In genomic region chr11:33148338-33149087, GRCm38 (mm10) we compare ENCODE assay signal across 8 mouse cellular contexts. TPM values are rescaled to one million over a fixed set of nuclear protein-coding genes. Genes with fewer than 3 reads are reported as not detected.
DNase-seq lines count a peak whose midpoint lies in the region; ATAC-seq and TF ChIP-seq lines count a peak whose summit lies in the region.

No protein-coding gene starts in this region.

- H3K27ac ChIP-seq in embryonic facial prominence, embryonic 11.5 days (replicated peaks; ENCODE audit: low read depth, low read length): no peak overlapping the region
- H3K27ac ChIP-seq in heart, adult 2 months: no peak overlapping the region
- peak overlapping the region; percentile 79; the same call in 1 of the 2 replicates for H3K27ac ChIP-seq in limb, embryonic 12.5 days
- H3K27ac ChIP-seq in midbrain, embryonic 14.5 days (replicated peaks; ENCODE audit: low read depth, low read length): peak overlapping the region; percentile 77; the same call in 1 of the 2 replicates

- no peaks in the 10 kb centered on the region for H3K9me3 ChIP-seq in embryonic facial prominence, embryonic 11.5 days (replicated peaks; ENCODE audit: control insufficient read depth, low read length)
- no peaks in the 10 kb centered on the region for H3K9me3 ChIP-seq in limb, embryonic 12.5 days
- H3K9me3 ChIP-seq in midbrain, embryonic 14.5 days (ENCODE audit: control insufficient read depth, low read length): no peaks in the 10 kb centered on the region

- peak overlapping the region; percentile 98 for H3K4me2 ChIP-seq in embryonic facial prominence, embryonic 11.5 days (ENCODE audit: low read depth, low read length)
- peak overlapping the region; percentile 92 for H3K4me2 ChIP-seq in limb, embryonic 12.5 days
- peak overlapping the region; percentile 82 for H3K4me2 ChIP-seq in midbrain, embryonic 14.5 days (ENCODE audit: low read length)

- peak; percentile 74 to 75 for DNase-seq in B cell, adult 2 months
- DNase-seq in adrenal gland, postnatal 25 days: peak; percentile 72
- peak; percentile 95 for DNase-seq in embryonic facial prominence, embryonic 11.5 days (ENCODE audit: low spot score)
- peak; percentile 80 to 83 for DNase-seq in heart, adult 2 months
- peak; percentile 85 for DNase-seq in kidney, adult 18-20 months
- DNase-seq in midbrain, embryonic 14.5 days: peak; percentile 94
- DNase-seq in spleen, postnatal 36 days (ENCODE audit: low spot score in 2 of 2): peak; percentile 43 to 54

- no peaks in the 10 kb centered on the region for H3K79me2 ChIP-seq in heart, adult 2 months (replicated peaks; ENCODE audit: control insufficient read depth, insufficient read depth, low read length)

- peak overlapping the region; percentile 54 for H3K4me3 ChIP-seq in embryonic facial prominence, embryonic 11.5 days (ENCODE audit: low read depth, low read length)
- H3K4me3 ChIP-seq in heart, adult 2 months: peak overlapping the region; percentile 50
- H3K4me3 ChIP-seq in limb, embryonic 12.5 days (replicated peaks): peak overlapping the region; percentile 67
- H3K4me3 ChIP-seq in midbrain, embryonic 14.5 days (replicated peaks; ENCODE audit: low read depth, low read length): peak overlapping the region; percentile 52

- peak; percentile 50 for ATAC-seq in embryonic facial prominence, embryonic 11.5 days (replicated peaks; ENCODE audit: insufficient number of reproducible peaks, low FRiP score, low TSS enrichment, low read depth)
- ATAC-seq in limb, embryonic 12.5 days (ENCODE audit: insufficient number of reproducible peaks, insufficient read depth, low FRiP score, low TSS enrichment, low read depth): peak; percentile 65
- ATAC-seq in midbrain, embryonic 14.5 days (ENCODE audit: low FRiP score, low TSS enrichment): peak; percentile 70

- peak; percentile 91; the same call in 1 of the 2 replicates for TF ChIP-seq EP300 in heart, adult 2 months (IDR thresholded peaks at IDR 0.05; ENCODE audit: insufficient read depth, low read depth, low read length)

- peaks cover 16% of the 10 kb centered on the region; the same call in 1 of the 2 replicates for H3K4me1 ChIP-seq in embryonic facial prominence, embryonic 11.5 days (ENCODE audit: control insufficient read depth, insufficient read depth, low read length)
- H3K4me1 ChIP-seq in heart, adult 2 months (ENCODE audit: control insufficient read depth, insufficient read depth, low read length): no peaks in the 10 kb centered on the region; the same call in 1 of the 2 replicates
- peaks cover 45% of the 10 kb centered on the region for H3K4me1 ChIP-seq in limb, embryonic 12.5 days (replicated peaks)
- peaks cover 30% of the 10 kb centered on the region for H3K4me1 ChIP-seq in midbrain, embryonic 14.5 days (ENCODE audit: control insufficient read depth, insufficient read depth, low read length)

- H3K9ac ChIP-seq in embryonic facial prominence, embryonic 11.5 days (replicated peaks; ENCODE audit: low read length): no peak overlapping the region; the same call in 1 of the 2 replicates
- no peak overlapping the region for H3K9ac ChIP-seq in heart, adult 2 months (ENCODE audit: low read depth, low read length)
- H3K9ac ChIP-seq in limb, embryonic 12.5 days (replicated peaks): no peak overlapping the region
- peak overlapping the region; percentile 70; the same call in 1 of the 2 replicates for H3K9ac ChIP-seq in midbrain, embryonic 14.5 days (replicated peaks; ENCODE audit: low read length)

- no peak for TF ChIP-seq POLR2A in heart, adult 2 months (IDR thresholded peaks at IDR 0.05; ENCODE audit: insufficient read depth, low read depth, low read length)

- peaks cover 12% of the 10 kb centered on the region for H3K27me3 ChIP-seq in embryonic facial prominence, embryonic 11.5 days (ENCODE audit: control insufficient read depth, insufficient read depth, low read length)
- H3K27me3 ChIP-seq in heart, adult 2 months (ENCODE audit: control insufficient read depth, insufficient read depth, low read length): 0 out of 2 replicates have a peak, but pooled peaks cover 1% of the 10 kb centered on the region
- H3K27me3 ChIP-seq in limb, embryonic 12.5 days: peaks cover 42% of the 10 kb centered on the region
- peaks cover 10% of the 10 kb centered on the region; the same call in 1 of the 2 replicates for H3K27me3 ChIP-seq in midbrain, embryonic 14.5 days (ENCODE audit: control insufficient read depth, insufficient read depth, low read length)

- no peaks in the 10 kb centered on the region; the same call in 1 of the 2 replicates for H3K36me3 ChIP-seq in embryonic facial prominence, embryonic 11.5 days (replicated peaks; ENCODE audit: control insufficient read depth, insufficient read depth, low read depth, low read length)
- peaks cover 2% of the 10 kb centered on the region; the same call in 1 of the 2 replicates for H3K36me3 ChIP-seq in heart, adult 2 months (ENCODE audit: control insufficient read depth, insufficient read depth, low read length)
- H3K36me3 ChIP-seq in limb, embryonic 12.5 days: peaks cover 40% of the 10 kb centered on the region
- peaks cover 34% of the 10 kb centered on the region for H3K36me3 ChIP-seq in midbrain, embryonic 14.5 days (ENCODE audit: control insufficient read depth, insufficient read depth, low read length)

- TF ChIP-seq CTCF in heart, adult 2 months (IDR thresholded peaks at IDR 0.05): peak; percentile 85

- intact Hi-C loops in heart, adult 2 months (cut with DNase I): loop anchor here (1.0 to 10.0 kb wide), 6 partner anchors 119 to 694 kb away; partner anchors contain the start of gene Ubtd2

- 5% methylated on average over 23 of the region's 23 CpGs for WGBS in embryonic facial prominence, embryonic 11.5 days
- 9% methylated on average over 23 of the region's 23 CpGs for whole genome bisulfite sequencing in heart, adult 2 months
- WGBS in limb, embryonic 12.5 days: 5% methylated on average over 23 of the region's 23 CpGs
- 6% methylated on average over 23 of the region's 23 CpGs for WGBS in midbrain, embryonic 14.5 days

RNA-seq across cellular contexts. Expression of gene Fgf18, which starts 1.3 kb away (rescaled TPM):
- 0.79 and 1.6 TPM in 2 replicates for total RNA-seq in adrenal gland, postnatal 25 days (2021)
- 4.0 and 5.1 TPM in 2 replicates for polyA plus RNA-seq in embryonic facial prominence, embryonic 11.5 days (2014; fragmentation: Nextera tagmentation; extraction: Ambion mirVana)
- 1 to 10 TPM; 3.3 to 4.1 TPM for total RNA-seq in heart, adult 2 months (2021)
- 3.0 and 3.7 TPM in 2 replicates for polyA plus RNA-seq in heart, adult 2 months (2012; rRNA removed)
- polyA plus RNA-seq in limb, embryonic 12.5 days (2016; fragmentation: Nextera tagmentation; extraction: Ambion mirVana): 18.2 and 19.0 TPM in 2 replicates
- polyA plus RNA-seq in midbrain, embryonic 14.5 days (2014; fragmentation: Nextera tagmentation; extraction: Ambion mirVana): 4.7 and 5.5 TPM in 2 replicates

RNA-seq across cellular contexts. Expression of gene Npm1, which starts 14.5 kb away (rescaled TPM):
- total RNA-seq in adrenal gland, postnatal 25 days (2021): 285 and 327 TPM in 2 replicates
- 1,326 and 1,437 TPM in 2 replicates for polyA plus RNA-seq in embryonic facial prominence, embryonic 11.5 days (2014; fragmentation: Nextera tagmentation; extraction: Ambion mirVana)
- 100 to 1,000 TPM; 136 to 161 TPM for total RNA-seq in heart, adult 2 months (2021)
- polyA plus RNA-seq in heart, adult 2 months (2012; rRNA removed): 57.6 and 101 TPM in 2 replicates
- polyA plus RNA-seq in limb, embryonic 12.5 days (2016; fragmentation: Nextera tagmentation; extraction: Ambion mirVana): 1,112 and 1,195 TPM in 2 replicates
- 485 and 506 TPM in 2 replicates for polyA plus RNA-seq in midbrain, embryonic 14.5 days (2014; fragmentation: Nextera tagmentation; extraction: Ambion mirVana)

RNA-seq across cellular contexts. Expression of gene Tlx3, which starts 54.9 kb away (rescaled TPM):
- total RNA-seq in adrenal gland, postnatal 25 days (2021): 0.27 TPM in 1 of 2 replicates, not detected in the other
- polyA plus RNA-seq in embryonic facial prominence, embryonic 11.5 days (2014; fragmentation: Nextera tagmentation; extraction: Ambion mirVana): 6.0 and 7.4 TPM in 2 replicates
- not detected for total RNA-seq in heart, adult 2 months (2021)
- polyA plus RNA-seq in heart, adult 2 months (2012; rRNA removed): not detected in 2 replicates
- polyA plus RNA-seq in limb, embryonic 12.5 days (2016; fragmentation: Nextera tagmentation; extraction: Ambion mirVana): 0.39 TPM in 1 of 2 replicates, not detected in the other
- 3.3 and 6.2 TPM in 2 replicates for polyA plus RNA-seq in midbrain, embryonic 14.5 days (2014; fragmentation: Nextera tagmentation; extraction: Ambion mirVana)

Comparison
In these comparisons a context has a peak if more than half of its experiments do, and no peak if none do; other contexts are left out.
1. H3K27ac ChIP-seq: peak in limb, embryonic 12.5 days (single experiment) and midbrain, embryonic 14.5 days (single experiment); none in embryonic facial prominence, embryonic 11.5 days (single experiment) and heart, adult 2 months (single experiment).
2. Peak in every context shown above with its lines, with median percentiles within 50 percentile points of each other: DNase-seq, ATAC-seq, H3K4me2 ChIP-seq and H3K4me3 ChIP-seq.